Mouse (Mus musculus) CD4-positive helper T cell, adult 2 months (primary cell): ENCODE measurements around the gene Hps1.

Experiments used
- DNase-seq: peaks from one replicate; pipeline ENCODE4 v3.0.0-alpha.2; 2012; ENCODE audit warnings: low read depth, missing footprints, low spot score

Hps1 gene

GRCm38 (mm10) chr19:42755148-42755870 lies 24.5 kb downstream of the Hps1 start:
- DNase-seq, result no peak

- no peak for DNase-seq
Measured at GRCm38 (mm10) chr19:42753141-42753917, 26.4 kb downstream of the Hps1 start.

- no peak for DNase-seq
Measured at GRCm38 (mm10) chr19:42752363-42752931, 27.3 kb downstream of the Hps1 start, which contains the start of gene Pyroxd2. Pyroxd2 (minus strand) TSS chr19:42752775.

GRCm38 (mm10) chr19:42750196-42750595 lies 29.6 kb downstream of the Hps1 start:
- DNase-seq, result no peak

GRCm38 (mm10) chr19:42746702-42747101 lies 33.1 kb downstream of the Hps1 start:
- no peak for DNase-seq

GRCm38 (mm10) chr19:42745869-42746224 lies 33.9 kb downstream of the Hps1 start:
- DNase-seq, result no peak

- no peak for DNase-seq
Measured at GRCm38 (mm10) chr19:42745084-42745868, 34.5 kb downstream of the Hps1 start.

GRCm38 (mm10) chr19:42744162-42744586 lies 35.6 kb downstream of the Hps1 start:
- no peak for DNase-seq

- no peak for DNase-seq
Measured at GRCm38 (mm10) chr19:42743261-42743660, 36.5 kb downstream of the Hps1 start.

- no peak for DNase-seq
Measured at GRCm38 (mm10) chr19:42741884-42742283, 37.9 kb downstream of the Hps1 start.

- DNase-seq, result no peak
Measured at GRCm38 (mm10) chr19:42740163-42740899, 39.4 kb downstream of the Hps1 start.

- DNase-seq, result no peak
Measured at GRCm38 (mm10) chr19:42739734-42740133, 40.0 kb downstream of the Hps1 start.

GRCm38 (mm10) chr19:42737753-42738152 lies 42.0 kb downstream of the Hps1 start:
- DNase-seq, result peak; percentile 21

- DNase-seq, result no peak
Measured at GRCm38 (mm10) chr19:42734982-42735381, 44.8 kb downstream of the Hps1 start.

GRCm38 (mm10) chr19:42727424-42727823 lies 52.4 kb downstream of the Hps1 start:
- no peak for DNase-seq

- no peak for DNase-seq
Measured at GRCm38 (mm10) chr19:42726766-42727165, 53.0 kb downstream of the Hps1 start.

- DNase-seq, result no peak
Measured at GRCm38 (mm10) chr19:42725973-42726350, 53.8 kb downstream of the Hps1 start.

- DNase-seq, result no peak
Measured at GRCm38 (mm10) chr19:42725056-42725972, 54.5 kb downstream of the Hps1 start.

- no peak for DNase-seq
Measured at GRCm38 (mm10) chr19:42723302-42723701, 56.5 kb downstream of the Hps1 start.

GRCm38 (mm10) chr19:42722500-42722899 lies 57.3 kb downstream of the Hps1 start:
- no peak for DNase-seq
